Mouse (Mus musculus) liver, embryonic 16.5 days (tissue): ENCODE results near the gene Arid4a. TPM values are rescaled to one million over a fixed set of nuclear protein-coding genes. Genes with fewer than 3 reads are reported as not detected.

Experiments
- ATAC-seq: fragments of 200-750 bp; cut with Nextera tagmentation; 2 replicates; pipeline ENCODE4 v1.8.0; 2017; ENCODE audit warnings: low read depth, mild to moderate bottlenecking, moderate number of reproducible peaks, moderate library complexity
- H3K27ac ChIP-seq: fragments of 300-500 bp; sonication (generic); 2 replicates; pipeline ENCODE4 v1.5.1; 2014; ENCODE audit warnings: mild to moderate bottlenecking, low read length
- H3K27me3 ChIP-seq: fragments of 300-500 bp; sonication (generic); 2 replicates; pipeline ENCODE4 v1.6.1; 2014; ENCODE audit warnings: low read depth, low read length, mixed read lengths; ENCODE audit not compliant: control insufficient read depth, insufficient read depth
- H3K36me3 ChIP-seq: fragments of 300-500 bp; sonication (generic); 2 replicates; pipeline ENCODE4 v1.6.1; 2014; ENCODE audit warnings: mild to moderate bottlenecking; ENCODE audit not compliant: control insufficient read depth, insufficient read depth
- H3K4me1 ChIP-seq: fragments of 300-500 bp; sonication (generic); 2 replicates; pipeline ENCODE4 v1.6.1; 2014; ENCODE audit warnings: low read depth, low read length, mixed read lengths; ENCODE audit not compliant: control insufficient read depth
- H3K4me2 ChIP-seq: fragments of 300-500 bp; sonication (generic); 2 replicates; pipeline ENCODE4 v1.6.1; 2014; ENCODE audit warnings: low read depth, low read length, mixed read lengths
- H3K4me3 ChIP-seq: fragments of 300-500 bp; sonication (generic); 2 replicates; pipeline ENCODE4 v1.5.1; 2014; ENCODE audit warnings: low read depth, mild to moderate bottlenecking, low read length
- H3K9ac ChIP-seq: fragments of 300-500 bp; sonication (generic); 2 replicates; pipeline ENCODE4 v1.6.1; 2014; ENCODE audit warnings: low read depth, low read length
- H3K9me3 ChIP-seq: fragments of 300-500 bp; sonication (generic); replicated peaks from 2 replicates; pipeline ENCODE4 v1.6.1; 2016; ENCODE audit warnings: low read length; ENCODE audit not compliant: control insufficient read depth
- WGBS: fragments of 180-500 bp; shearing (Covaris S2); extraction: QIAGEN DNeasy Blood & Tissue Kit; methylation state at CpG from one replicate; pipeline ENCODE4 v1.1.7; 2014; ENCODE audit not compliant: insufficient replicate concordance; 5-methylcytosine and 5-hydroxymethylcytosine counted together
- polyA plus RNA-seq: library from polyadenylated mRNA; unstranded; fragments of >200 nt; fragmentation: Nextera tagmentation; extraction: Ambion mirVana; gene quantifications from 2 replicates; pipeline ENCODE4 v1.2.1, GENCODE M21; 2015

Arid4a gene
- polyA plus RNA-seq: 21.3 and 22.2 TPM in 2 replicates

- Histone ChIP-seq H3K27ac (peak within 1 kb of the TSS; percentile 98), H3K9ac (peak within 1 kb of the TSS; percentile 98), H3K4me2 (peak within 1 kb of the TSS; percentile 81), H3K27me3 (no peaks in the 10 kb centered on the region), H3K36me3 (peaks cover 12% of the 10 kb centered on the region), H3K4me1 (peaks cover 14% of the 10 kb centered on the region), H3K9me3 (no peaks in the 10 kb centered on the region), H3K4me3 (peak within 1 kb of the TSS; percentile 98)
- peak; percentile 95 for ATAC-seq
- under 1% methylated on average over 61 of the region's 61 CpGs for WGBS
Observed at GRCm38 (mm10) chr12:71015363-71016210, at the start of gene Arid4a. TSS of gene Arid4a (plus strand) at chr12:71015990.

- Histone ChIP-seq H3K36me3 (no peaks in the 10 kb centered on the region; the same call in 1 of the 2 replicates), H3K4me2 (peak overlapping the region; percentile 73), H3K27me3 (no peaks in the 10 kb centered on the region), H3K9ac (peak overlapping the region; percentile 81), H3K27ac (peak overlapping the region; percentile 93), H3K4me3 (peak overlapping the region; percentile 75), H3K4me1 (peaks cover 7% of the 10 kb centered on the region), H3K9me3 (no peaks in the 10 kb centered on the region)
- WGBS: 55% methylated on average over 8 of the region's 8 CpGs
- ATAC-seq: no peak
Observed at GRCm38 (mm10) chr12:70967581-70967980, 48.2 kb upstream of the Arid4a start.

GRCm38 (mm10) chr12:70968141-70968790, 47.5 kb upstream of the Arid4a start:
- under 1% methylated on average over 35 of the region's 35 CpGs for WGBS
- peak overlapping the region; percentile 81 for H3K9ac ChIP-seq
- no peaks in the 10 kb centered on the region; the same call in 1 of the 2 replicates for H3K36me3 ChIP-seq
- H3K4me3 ChIP-seq: peak overlapping the region; percentile 75
- H3K27ac ChIP-seq: peak overlapping the region; percentile 93
- H3K9me3 ChIP-seq: no peaks in the 10 kb centered on the region
- peak overlapping the region; percentile 73 for H3K4me2 ChIP-seq
- ATAC-seq: peak; percentile 89
- no peaks in the 10 kb centered on the region for H3K27me3 ChIP-seq
- peaks cover 7% of the 10 kb centered on the region for H3K4me1 ChIP-seq

GRCm38 (mm10) chr12:70968791-70969307, 46.9 kb upstream of the Arid4a start:
- peak; percentile 61 for ATAC-seq
- under 1% methylated on average over 15 of the region's 15 CpGs for WGBS
- H3K9ac ChIP-seq: peak overlapping the region; percentile 81
- no peaks in the 10 kb centered on the region for H3K36me3 ChIP-seq
- H3K4me2 ChIP-seq: peak overlapping the region; percentile 73
- peak overlapping the region; percentile 93 for H3K27ac ChIP-seq
- peak overlapping the region; percentile 75 for H3K4me3 ChIP-seq
- H3K27me3 ChIP-seq: no peaks in the 10 kb centered on the region
- H3K9me3 ChIP-seq: no peaks in the 10 kb centered on the region
- H3K4me1 ChIP-seq: peaks cover 10% of the 10 kb centered on the region

GRCm38 (mm10) chr12:70969485-70970184, 46.2 kb upstream of the Arid4a start:
- Histone ChIP-seq H3K4me3 (peak overlapping the region; percentile 47), H3K36me3 (no peaks in the 10 kb centered on the region), H3K4me2 (peak overlapping the region; percentile 74), H3K27ac (peak overlapping the region; percentile 49; the same call in 1 of the 2 replicates), H3K9me3 (no peaks in the 10 kb centered on the region), H3K27me3 (no peaks in the 10 kb centered on the region), H3K9ac (peak overlapping the region; percentile 52), H3K4me1 (peaks cover 11% of the 10 kb centered on the region)
- no peak; the same call in 1 of the 2 replicates for ATAC-seq
- WGBS: 3% methylated on average over 17 of the region's 17 CpGs

GRCm38 (mm10) chr12:70973831-70974230, 42.0 kb upstream of the Arid4a start:
- H3K27ac ChIP-seq: peak overlapping the region; percentile 97
- peak overlapping the region; percentile 98 for H3K4me3 ChIP-seq
- H3K9ac ChIP-seq: no peak overlapping the region; the same call in 1 of the 2 replicates
- ATAC-seq: no peak
- no peaks in the 10 kb centered on the region for H3K27me3 ChIP-seq
- H3K36me3 ChIP-seq: no peaks in the 10 kb centered on the region
- no peaks in the 10 kb centered on the region for H3K9me3 ChIP-seq
- WGBS: 74% methylated on average over 4 of the region's 4 CpGs
- peak overlapping the region; percentile 68 for H3K4me2 ChIP-seq
- peaks cover 17% of the 10 kb centered on the region for H3K4me1 ChIP-seq

- Histone ChIP-seq H3K27me3 (no peaks in the 10 kb centered on the region), H3K4me2 (peak within 1 kb of the TSS; percentile 68), H3K27ac (peak within 1 kb of the TSS; percentile 97), H3K4me3 (peak within 1 kb of the TSS; percentile 98), H3K4me1 (peaks cover 17% of the 10 kb centered on the region), H3K36me3 (no peaks in the 10 kb centered on the region), H3K9ac (peak within 1 kb of the TSS; percentile 97), H3K9me3 (no peaks in the 10 kb centered on the region)
- under 1% methylated on average over 71 of the region's 71 CpGs for WGBS
- ATAC-seq: peak; percentile 99
Observed at GRCm38 (mm10) chr12:70974441-70975266, 41.1 kb upstream of the Arid4a start, which contains the start of gene Psma3. TSS of gene Psma3 (plus strand) at chr12:70974621.

- Histone ChIP-seq H3K27ac (peak overlapping the region; percentile 97), H3K36me3 (no peaks in the 10 kb centered on the region), H3K4me2 (peak overlapping the region; percentile 68), H3K27me3 (no peaks in the 10 kb centered on the region), H3K9ac (peak overlapping the region; percentile 97), H3K9me3 (no peaks in the 10 kb centered on the region), H3K4me3 (peak overlapping the region; percentile 98), H3K4me1 (peaks cover 17% of the 10 kb centered on the region)
- 15% methylated on average over 10 of the region's 10 CpGs for WGBS
- ATAC-seq: no peak
Observed at GRCm38 (mm10) chr12:70975406-70975805, 40.4 kb upstream of the Arid4a start.
